Mouse (Mus musculus): ENCODE measurements around the gene Med11.

- TF ChIP-seq CTCF (IDR thresholded peaks at IDR 0.05; ENCODE audit: low read depth) (no peak), EP300 (optimal IDR thresholded peaks at IDR 0.05) (no peak)
Measured at GRCm38 (mm10) chr11:70453261-70454044, 1.7 kb downstream of the Med11 start.

All from stomach, postnatal 0 days (tissue).